9 mouse cellular contexts compared by ENCODE assay signal in genomic region chr13:60480731-60481431, GRCm38 (mm10).
A peak's percentile ranks its signal among the peaks of the same experiment; 100 is the strongest.
DNase-seq lines count a peak whose midpoint lies in the region; ATAC-seq and TF ChIP-seq lines count a peak whose summit lies in the region.
"Had no signal": no experiment of that assay in that cellular context is flagged by ENCODE, and none has a peak within 500 bp of the region (broad histone marks: within the 10 kb centered on the region; RNA-seq: fewer than 3 reads in every experiment).

No protein-coding gene starts in this region.

- H3K4me1 ChIP-seq in lung, embryonic 14.5 days (ENCODE audit: insufficient read depth): peaks cover 10% of the 10 kb centered on the region; the same call in 1 of the 2 replicates
- H3K4me1 ChIP-seq in heart, embryonic 13.5 days: peaks cover 21% of the 10 kb centered on the region
- H3K4me1 ChIP-seq in kidney, postnatal 0 days (replicated peaks; ENCODE audit: insufficient read depth, low read length): peaks cover 5% of the 10 kb centered on the region; the same call in 1 of the 2 replicates
- H3K4me1 ChIP-seq in midbrain, embryonic 11.5 days (ENCODE audit: control insufficient read depth, insufficient read depth, low read length): peaks cover 11% of the 10 kb centered on the region; the same call in 1 of the 2 replicates

- ATAC-seq in lung, embryonic 14.5 days (ENCODE audit: insufficient read depth): peak; percentile 54; the same call in 1 of the 2 replicates
- ATAC-seq in heart, embryonic 13.5 days (ENCODE audit: extremely low read depth, insufficient number of reproducible peaks, low FRiP score, low TSS enrichment): no peak
- no peak; the same call in 1 of the 2 replicates for ATAC-seq in kidney, postnatal 0 days (replicated peaks; ENCODE audit: low FRiP score, low read depth)
- ATAC-seq in midbrain, embryonic 11.5 days (ENCODE audit: low FRiP score): no peak

- peak overlapping the region; percentile 27; the same call in 1 of the 2 replicates for H3K9ac ChIP-seq in lung, embryonic 14.5 days
- peak overlapping the region; percentile 58 for H3K9ac ChIP-seq in heart, embryonic 13.5 days
- H3K9ac ChIP-seq in kidney, postnatal 0 days (ENCODE audit: low read depth, low read length): peak overlapping the region; percentile 23; the same call in 1 of the 2 replicates
- H3K9ac ChIP-seq in midbrain, embryonic 11.5 days (ENCODE audit: low read length): peak overlapping the region; percentile 38

- H3K27ac ChIP-seq in lung, embryonic 14.5 days (ENCODE audit: low read depth): peak overlapping the region; percentile 39; the same call in 1 of the 2 replicates
- no peak overlapping the region for H3K27ac ChIP-seq in heart, embryonic 13.5 days (replicated peaks)
- peak overlapping the region; percentile 84 for H3K27ac ChIP-seq in kidney, postnatal 0 days
- no peak overlapping the region for H3K27ac ChIP-seq in midbrain, embryonic 11.5 days (ENCODE audit: low read depth, low read length)
- H3K27ac ChIP-seq: macrophage had no signal

- peak overlapping the region; percentile 21 for H3K4me3 ChIP-seq in lung, embryonic 14.5 days (ENCODE audit: low read depth, low read length)
- peak overlapping the region; percentile 33 for H3K4me3 ChIP-seq in heart, embryonic 13.5 days
- peak overlapping the region; percentile 19 for H3K4me3 ChIP-seq in kidney, postnatal 0 days (replicated peaks; ENCODE audit: low read depth, low read length)
- H3K4me3 ChIP-seq in midbrain, embryonic 11.5 days (ENCODE audit: low read depth, low read length): no peak overlapping the region

- no peaks in the 10 kb centered on the region for H3K27me3 ChIP-seq in lung, embryonic 14.5 days (ENCODE audit: insufficient read depth, low read length)
- peaks cover 16% of the 10 kb centered on the region for H3K27me3 ChIP-seq in heart, embryonic 13.5 days (replicated peaks)
- H3K27me3 ChIP-seq in kidney, postnatal 0 days (ENCODE audit: insufficient read depth, low read length): no peaks in the 10 kb centered on the region
- H3K27me3 ChIP-seq in midbrain, embryonic 11.5 days (ENCODE audit: control insufficient read depth, insufficient read depth, low read length): peaks cover 2% of the 10 kb centered on the region

- TF ChIP-seq CTCF in lung, embryonic 14.5 days (IDR thresholded peaks at IDR 0.05; ENCODE audit: low read depth): no peak
- TF ChIP-seq CTCF in kidney, postnatal 0 days (IDR thresholded peaks at IDR 0.05; ENCODE audit: low read depth): peak; percentile 28; the same call in 1 of the 2 replicates

- 9% methylated on average over 21 of the region's 21 CpGs for WGBS in lung, embryonic 14.5 days
- 6% methylated on average over 21 of the region's 21 CpGs for WGBS in heart, embryonic 13.5 days
- WGBS in kidney, postnatal 0 days: 10% methylated on average over 21 of the region's 21 CpGs
- WGBS in midbrain, embryonic 11.5 days: 6% methylated on average over 21 of the region's 21 CpGs

- H3K4me2 ChIP-seq in lung, embryonic 14.5 days: peak overlapping the region; percentile 62
- H3K4me2 ChIP-seq in heart, embryonic 13.5 days: peak overlapping the region; percentile 83
- peak overlapping the region; percentile 55 for H3K4me2 ChIP-seq in kidney, postnatal 0 days (ENCODE audit: low read length)
- peak overlapping the region; percentile 37 for H3K4me2 ChIP-seq in midbrain, embryonic 11.5 days

- DNase-seq in lung, embryonic 14.5 days: peak; percentile 51
- DNase-seq in lung, postnatal 25 days (ENCODE audit: low spot score): no peak
- peak; percentile 67 for DNase-seq in kidney, postnatal 0 days (ENCODE audit: low spot score)
- DNase-seq in midbrain, embryonic 11.5 days (ENCODE audit: low spot score, missing footprints): peak; percentile 90
- no peak for DNase-seq in frontal cortex, postnatal 36 days (ENCODE audit: low spot score in 2 of 2)
- no peak for DNase-seq in frontal cortex, postnatal 25 days (ENCODE audit: low spot score in 2 of 2)
- DNase-seq in T-cell, adult 2 months (ENCODE audit: low spot score): no peak

- H3K9me3 ChIP-seq in lung, embryonic 14.5 days (ENCODE audit: low read depth, low read length): no peaks in the 10 kb centered on the region
- H3K9me3 ChIP-seq in heart, embryonic 13.5 days: no peaks in the 10 kb centered on the region; the same call in 1 of the 2 replicates
- H3K9me3 ChIP-seq in kidney, postnatal 0 days (replicated peaks; ENCODE audit: low read length): no peaks in the 10 kb centered on the region
- H3K9me3 ChIP-seq in midbrain, embryonic 11.5 days (ENCODE audit: control insufficient read depth, low read length): no peaks in the 10 kb centered on the region

- H3K36me3 ChIP-seq in lung, embryonic 14.5 days (ENCODE audit: insufficient read depth): no peaks in the 10 kb centered on the region
- no peaks in the 10 kb centered on the region for H3K36me3 ChIP-seq in heart, embryonic 13.5 days
- no peaks in the 10 kb centered on the region for H3K36me3 ChIP-seq in kidney, postnatal 0 days (ENCODE audit: insufficient read depth, low read length)
- H3K36me3 ChIP-seq in midbrain, embryonic 11.5 days (ENCODE audit: control insufficient read depth, insufficient read depth, low read length): no peaks in the 10 kb centered on the region

Comparison
In these comparisons a context has a peak if more than half of its experiments do, and no peak if none do; other contexts are left out.
1. DNase-seq: peak in lung, embryonic 14.5 days (single experiment), kidney, postnatal 0 days (single experiment) and midbrain, embryonic 11.5 days (single experiment); none in lung, postnatal 25 days (single experiment), frontal cortex, postnatal 36 days (0 of 2), frontal cortex, postnatal 25 days (0 of 2) and T-cell, adult 2 months (single experiment).
2. H3K27ac ChIP-seq: peak in lung, embryonic 14.5 days (single experiment) and kidney, postnatal 0 days (single experiment); none in heart, embryonic 13.5 days (single experiment) and midbrain, embryonic 11.5 days (single experiment).
3. Peak in every context shown above with its lines, with median percentiles within 50 percentile points of each other: H3K4me2 ChIP-seq and H3K9ac ChIP-seq.